Mouse (Mus musculus) embryonic facial prominence, embryonic 11.5 days (tissue): ENCODE measurements around the gene Gng12. TPM values are rescaled to one million over a fixed set of nuclear protein-coding genes. Genes with fewer than 3 reads are reported as not detected.

Experiments
- ATAC-seq: fragments of 200-750 bp; cut with Nextera tagmentation; replicated peaks from 2 replicates; pipeline ENCODE4 v1.8.0; 2017; ENCODE audit warnings: low read depth; ENCODE audit not compliant: insufficient number of reproducible peaks, low FRiP score, low TSS enrichment
- DNase-seq: peaks from one replicate; pipeline ENCODE4 v3.0.0-alpha.2; 2015; ENCODE audit warnings: low spot score
- H3K27ac ChIP-seq: fragments of 300-500 bp; sonication (generic); replicated peaks from 2 replicates; pipeline ENCODE4 v1.5.1; 2014; ENCODE audit warnings: mild to moderate bottlenecking, low read depth, low read length, control low read depth
- H3K27me3 ChIP-seq: fragments of 300-500 bp; sonication (generic); 2 replicates; pipeline ENCODE4 v1.6.1; 2014; ENCODE audit warnings: mild to moderate bottlenecking, low read length, moderate library complexity, mixed read lengths; ENCODE audit not compliant: control insufficient read depth, insufficient read depth
- H3K36me3 ChIP-seq: fragments of 300-500 bp; sonication (generic); replicated peaks from 2 replicates; pipeline ENCODE4 v1.6.1; 2014; ENCODE audit warnings: low read depth, mild to moderate bottlenecking, low read length, moderate library complexity, mixed read lengths; ENCODE audit not compliant: control insufficient read depth, insufficient read depth
- H3K4me1 ChIP-seq: fragments of 300-500 bp; sonication (generic); 2 replicates; pipeline ENCODE4 v1.6.1; 2014; ENCODE audit warnings: low read length, mixed read lengths; ENCODE audit not compliant: control insufficient read depth, insufficient read depth
- H3K4me2 ChIP-seq: fragments of 300-500 bp; sonication (generic); 2 replicates; pipeline ENCODE4 v1.6.1; 2014; ENCODE audit warnings: low read depth, mild to moderate bottlenecking, control low read depth, low read length, moderate library complexity
- H3K4me3 ChIP-seq: fragments of 300-500 bp; sonication (generic); 2 replicates; pipeline ENCODE4 v1.5.1; 2014; ENCODE audit warnings: low read depth, low read length, control low read depth
- H3K9ac ChIP-seq: fragments of 300-500 bp; sonication (generic); replicated peaks from 2 replicates; pipeline ENCODE4 v1.6.1; 2014; ENCODE audit warnings: mild to moderate bottlenecking, control low read depth, low read length
- H3K9me3 ChIP-seq: fragments of 300-500 bp; sonication (generic); replicated peaks from 2 replicates; pipeline ENCODE4 v1.6.1; 2016; ENCODE audit warnings: mild to moderate bottlenecking, low read length, inconsistent platforms, mixed read lengths; ENCODE audit not compliant: control insufficient read depth
- WGBS: fragments of 180-500 bp; shearing (Covaris S2); extraction: QIAGEN DNeasy Blood & Tissue Kit; methylation state at CpG from one replicate; pipeline ENCODE4 v1.1.7; 2014; 5-methylcytosine and 5-hydroxymethylcytosine counted together
- polyA plus RNA-seq: library from polyadenylated mRNA; unstranded; fragments of >200 nt; fragmentation: Nextera tagmentation; extraction: Ambion mirVana; gene quantifications from 2 replicates; pipeline ENCODE4 v1.2.1, GENCODE M21; 2014

The Gng12 gene
- polyA plus RNA-seq, 1 experiment from 2014 or later, result 67.0 TPM

GRCm38 (mm10) chr6:67057991-67058696 lies 161.9 kb downstream of the Gng12 start:
- no peak overlapping the region for H3K4me3 ChIP-seq
- H3K4me2 ChIP-seq, result no peak overlapping the region
- DNase-seq (no peak), ATAC-seq (no peak)
- 91% methylated on average over 7 of the region's 7 CpGs for WGBS
- H3K27ac ChIP-seq, result no peak overlapping the region
- H3K9ac ChIP-seq, result no peak overlapping the region
- H3K9me3 ChIP-seq, result no peaks in the 10 kb centered on the region
- no peaks in the 10 kb centered on the region for H3K4me1 ChIP-seq
- no peaks in the 10 kb centered on the region for H3K27me3 ChIP-seq
- no peaks in the 10 kb centered on the region for H3K36me3 ChIP-seq

- whole genome bisulfite sequencing, result 84% methylated on average over 5 of the region's 5 CpGs
Measured at GRCm38 (mm10) chr6:67060057-67060456, 163.9 kb downstream of the Gng12 start.

DNA sequence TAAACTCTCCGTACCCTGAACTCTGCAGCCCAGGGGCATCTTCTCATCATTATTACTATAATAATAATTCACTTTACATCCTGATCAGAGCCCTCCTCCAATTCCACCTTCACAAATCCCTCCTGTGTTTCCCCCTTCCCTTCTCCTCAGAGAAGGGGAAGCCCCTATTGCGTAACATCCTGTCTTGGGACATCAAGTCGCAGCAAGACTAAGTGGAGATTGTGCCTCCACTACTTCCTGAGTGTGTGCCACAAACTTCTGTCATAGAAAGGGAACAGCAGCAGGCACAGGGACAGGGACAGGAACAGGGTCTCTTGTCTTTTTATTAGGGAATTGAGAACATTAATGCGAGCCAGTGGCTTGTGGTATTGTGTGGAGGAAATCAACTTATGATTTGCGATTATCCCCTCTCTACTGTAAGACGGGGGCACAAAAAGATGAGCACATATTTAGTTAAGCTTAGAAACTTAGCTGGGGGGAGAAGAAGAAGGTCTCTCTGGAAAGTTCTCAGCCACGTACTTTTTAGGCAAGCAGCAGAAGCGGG lies 173.1 kb downstream of the Gng12 start:
- DNase-seq (no peak), ATAC-seq (no peak)
- H3K27ac ChIP-seq, result no peak overlapping the region
- H3K9me3 ChIP-seq, result no peaks in the 10 kb centered on the region
- H3K36me3 ChIP-seq, result no peaks in the 10 kb centered on the region
- H3K27me3 ChIP-seq, result no peaks in the 10 kb centered on the region
- no peaks in the 10 kb centered on the region for H3K4me1 ChIP-seq
- 82% methylated on average over 8 of the region's 8 CpGs for WGBS
- no peak overlapping the region for H3K9ac ChIP-seq
- no peak overlapping the region for H3K4me3 ChIP-seq
- H3K4me2 ChIP-seq, result no peak overlapping the region

More at GRCm38 (mm10) chr6:67060057-67060456, 163.9 kb downstream of the Gng12 start:
- Histone ChIP-seq H3K4me1 (no peaks in the 10 kb centered on the region), H3K27me3 (no peaks in the 10 kb centered on the region), H3K27ac (no peak overlapping the region), H3K9ac (no peak overlapping the region), H3K4me2 (no peak overlapping the region), H3K9me3 (no peaks in the 10 kb centered on the region), H3K4me3 (no peak overlapping the region), H3K36me3 (no peaks in the 10 kb centered on the region)
- ATAC-seq (no peak), DNase-seq (no peak)

DNA sequence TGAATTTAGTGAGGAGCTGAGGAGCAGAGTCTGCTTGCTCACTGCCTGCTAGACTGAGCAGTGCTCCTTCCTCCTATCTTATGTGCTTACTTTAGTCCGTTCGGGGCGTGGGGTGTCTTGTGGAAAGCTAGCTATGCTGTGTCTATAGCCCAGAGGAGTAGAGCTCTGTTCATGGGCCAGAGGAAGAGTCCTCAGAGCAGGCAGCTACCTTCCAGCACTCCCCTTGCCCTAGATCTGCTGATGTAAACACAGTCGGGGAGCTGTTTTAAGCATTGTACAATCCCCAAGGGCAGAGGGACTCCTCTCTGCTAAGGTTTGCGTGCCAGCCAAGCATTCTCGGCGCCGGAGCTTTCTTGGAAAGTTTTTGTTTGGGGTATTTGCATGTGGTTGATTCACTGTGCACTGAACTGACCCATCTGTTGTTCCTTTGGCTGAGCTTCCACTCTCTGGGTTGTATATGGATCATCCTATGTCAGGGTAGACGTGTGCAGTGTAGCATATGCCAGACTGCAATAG lies 173.7 kb downstream of the Gng12 start:
- no peak overlapping the region for H3K27ac ChIP-seq
- no peaks in the 10 kb centered on the region for H3K27me3 ChIP-seq
- 60% methylated on average over 9 of the region's 9 CpGs for WGBS
- H3K4me1 ChIP-seq, result no peaks in the 10 kb centered on the region
- ATAC-seq (no peak), DNase-seq (no peak)
- H3K9me3 ChIP-seq, result no peaks in the 10 kb centered on the region
- no peak overlapping the region for H3K9ac ChIP-seq
- H3K4me2 ChIP-seq, result no peak overlapping the region
- H3K4me3 ChIP-seq, result no peak overlapping the region
- H3K36me3 ChIP-seq, result no peaks in the 10 kb centered on the region

Other genes starting within 250 kb of the Gng12 start
- gene Vmn1r35, start 210.5 kb upstream of the Gng12 start, polyA plus RNA-seq, result not detected in 2 replicates
- gene Vmn1r36, start 177.2 kb upstream of the Gng12 start, polyA plus RNA-seq, result not detected in 2 replicates
- not detected in 2 replicates for gene Vmn1r37, start 167.0 kb upstream of the Gng12 start, polyA plus RNA-seq
- not detected in 2 replicates for gene Vmn1r38, start 113.8 kb upstream of the Gng12 start, polyA plus RNA-seq
- not detected in 2 replicates for gene Vmn1r39, start 85.8 kb upstream of the Gng12 start, polyA plus RNA-seq
- 17.7 and 19.9 TPM in 2 replicates for gene Gadd45a, start 141.1 kb downstream of the Gng12 start, polyA plus RNA-seq